8 mouse cellular contexts compared by ENCODE assay signal in genomic region chr14:60559826-60560529, GRCm38 (mm10).
DNase-seq lines count a peak whose midpoint lies in the region; ATAC-seq and TF ChIP-seq lines count a peak whose summit lies in the region.

No protein-coding gene starts in this region.

- POLR2A ChIA-PET in Patski (lab: Charles Lee): no interaction called here

- no peaks in the 10 kb centered on the region for H3K36me3 ChIP-seq in embryonic facial prominence, embryonic 12.5 days
- H3K36me3 ChIP-seq in midbrain, embryonic 16.5 days (ENCODE audit: control insufficient read depth, insufficient read depth, low read length): no peaks in the 10 kb centered on the region

- no peak overlapping the region for H3K4me2 ChIP-seq in embryonic facial prominence, embryonic 12.5 days (replicated peaks)
- no peak overlapping the region for H3K4me2 ChIP-seq in midbrain, embryonic 16.5 days (ENCODE audit: low read length)

- H3K27ac ChIP-seq in embryonic facial prominence, embryonic 12.5 days: no peak overlapping the region
- H3K27ac ChIP-seq in midbrain, embryonic 16.5 days (ENCODE audit: low read length): no peak overlapping the region

- peaks cover 3% of the 10 kb centered on the region; the same call in 1 of the 2 replicates for H3K4me1 ChIP-seq in embryonic facial prominence, embryonic 12.5 days
- H3K4me1 ChIP-seq in midbrain, embryonic 16.5 days (ENCODE audit: control insufficient read depth, insufficient read depth, low read length): no peaks in the 10 kb centered on the region

- no peaks in the 10 kb centered on the region for H3K9me3 ChIP-seq in embryonic facial prominence, embryonic 12.5 days
- no peaks in the 10 kb centered on the region for H3K9me3 ChIP-seq in midbrain, embryonic 16.5 days (replicated peaks; ENCODE audit: control insufficient read depth, low read length, poor library complexity, severe bottlenecking)

- no peak overlapping the region for H3K9ac ChIP-seq in embryonic facial prominence, embryonic 12.5 days
- no peak overlapping the region for H3K9ac ChIP-seq in midbrain, embryonic 16.5 days (ENCODE audit: low read depth, low read length)

- TF ChIP-seq CTCF in Patski (IDR thresholded peaks at IDR 0.05): peak; percentile 28

- H3K27me3 ChIP-seq in Patski: peaks cover 7% of the 10 kb centered on the region
- H3K27me3 ChIP-seq in embryonic facial prominence, embryonic 12.5 days: no peaks in the 10 kb centered on the region
- no peaks in the 10 kb centered on the region for H3K27me3 ChIP-seq in midbrain, embryonic 16.5 days (ENCODE audit: control insufficient read depth, insufficient read depth, low read depth, low read length)

- no peak overlapping the region for H3K4me3 ChIP-seq in embryonic facial prominence, embryonic 12.5 days
- H3K4me3 ChIP-seq in midbrain, embryonic 16.5 days (ENCODE audit: low read depth, low read length): no peak overlapping the region

- WGBS in embryonic facial prominence, embryonic 12.5 days: 64% methylated on average over 13 of the region's 13 CpGs
- 76% methylated on average over 13 of the region's 13 CpGs for WGBS in midbrain, embryonic 16.5 days

- in situ Hi-C loops in Patski (cut with MboI; ENCODE audit: low pct_unique_long_range_greater_than_20kb): no loop called here

- CTCF ChIA-PET in Patski (lab: Charles Lee): interaction anchor here (1.0 kb wide), 1 partner anchor 11 kb away, joined by 3 read pairs; no protein-coding TSS in a partner anchor

- intact Hi-C loops in left cerebral cortex, postnatal 4 days (cut with DNase I): no loop called here
- intact Hi-C loops in left cerebral cortex, postnatal 36 days (cut with DNase I): no loop called here

- no peak for ATAC-seq in Patski
- ATAC-seq in embryonic facial prominence, embryonic 12.5 days (ENCODE audit: insufficient number of reproducible peaks, insufficient read depth, low FRiP score, low TSS enrichment): peak; percentile 52; the same call in 1 of the 2 replicates
- ATAC-seq in midbrain, embryonic 16.5 days: no peak; the same call in 1 of the 2 replicates

- peak; percentile 31 for DNase-seq in left cerebral cortex, postnatal 4 days
- DNase-seq in left cerebral cortex, postnatal 36 days (ENCODE audit: low spot score in 2 of 2): no peak
- DNase-seq in Patski (ENCODE audit: low read depth, low spot score): no peak
- DNase-seq in lung, postnatal 10 days: peak; percentile 42
- no peak for DNase-seq in Muller cell, postnatal 12 days (ENCODE audit: inconsistent ontology term)
- DNase-seq in gastrocnemius, postnatal 4 days (ENCODE audit: low spot score in 2 of 2): no peak

Comparison
In these comparisons a context has a peak if more than half of its experiments do, and no peak if none do; other contexts are left out.
1. DNase-seq: peak in left cerebral cortex, postnatal 4 days (single experiment) and lung, postnatal 10 days (single experiment); none in left cerebral cortex, postnatal 36 days (0 of 2), Patski (single experiment), Muller cell, postnatal 12 days (single experiment) and gastrocnemius, postnatal 4 days (0 of 2).